Mouse (Mus musculus) CH12.LX (cell line): ENCODE results near the gene Pgd. TPM values are rescaled to one million over a fixed set of nuclear protein-coding genes. Genes with fewer than 3 reads are reported as not detected.

Source experiments
- DNase-seq: peaks from one replicate; pipeline ENCODE4 v3.0.0-alpha.2; 2013; ENCODE audit errors: extremely low read depth
- H3K27ac ChIP-seq: 2 replicates; pipeline ENCODE4 v1.5.1; 2012; ENCODE audit warnings: low read depth, mild to moderate bottlenecking, control low read depth, moderate library complexity; ENCODE audit not compliant: insufficient read depth
- H3K27me3 ChIP-seq: replicated peaks from 2 replicates; pipeline ENCODE3; 2012; ENCODE audit warnings: inconsistent platforms
- H3K36me3 ChIP-seq, 2 experiments: replicated peaks in 1 of 2; 2 replicates each; pipeline versions ENCODE3 to v1.6.1; 2012; ENCODE audit warnings: inconsistent platforms in 1 of 2, low read length in 1 of 2, mild to moderate bottlenecking in 1 of 2, mixed read lengths in 1 of 2, moderate library complexity in 1 of 2; ENCODE audit not compliant: control insufficient read depth in 1 of 2, insufficient read depth in 1 of 2
- H3K4me1 ChIP-seq, 2 experiments: 2 replicates each; pipeline ENCODE4 v1.6.1; 2012; ENCODE audit warnings: inconsistent platforms in 1 of 2, moderate library complexity in 1 of 2; ENCODE audit not compliant: insufficient read depth in 2 of 2, control insufficient read depth in 1 of 2
- H3K4me2 ChIP-seq: 2 replicates; pipeline ENCODE4 v1.6.1; 2012; ENCODE audit warnings: low read depth, mild to moderate bottlenecking, control low read depth; ENCODE audit not compliant: poor library complexity, insufficient read depth, severe bottlenecking
- H3K4me3 ChIP-seq, 3 experiments: fragments of 150-350 bp in 1 of 3; sonication (generic) in 1 of 3; replicated peaks in 1 of 3; 2 replicates each; pipeline versions ENCODE3 to v1.5.1; 2011 to 2012; ENCODE audit warnings: low read depth in 2 of 3, low read length in 2 of 3, mild to moderate bottlenecking in 2 of 3, moderate library complexity in 2 of 3, control low read depth in 1 of 3, improper control_type of control experiment in 1 of 3, inconsistent platforms in 1 of 3, mixed read lengths in 1 of 3; ENCODE audit not compliant: poor library complexity in 1 of 3
- H3K79me2 ChIP-seq: replicated peaks from 2 replicates; pipeline ENCODE4 v1.6.1; 2012; ENCODE audit warnings: mild to moderate bottlenecking, moderate library complexity; ENCODE audit not compliant: control insufficient read depth, poor library complexity, insufficient read depth, severe bottlenecking; ENCODE audit errors: extremely low read depth
- H3K9ac ChIP-seq: 2 replicates; pipeline ENCODE4 v1.6.1; 2012; ENCODE audit warnings: low read depth, mild to moderate bottlenecking, control low read depth, moderate library complexity; ENCODE audit not compliant: insufficient read depth
- H3K9me3 ChIP-seq: replicated peaks from 2 replicates; pipeline ENCODE3; 2012; ENCODE audit warnings: low read length, inconsistent platforms, mixed read lengths
- BHLHE40 ChIP-seq: IDR thresholded peaks from 2 replicates; pipeline ENCODE4 v1.6.1; 2011; ENCODE audit warnings: mild to moderate bottlenecking, low read depth, low read length, improper control_type of control experiment
- CHD1 ChIP-seq: IDR thresholded peaks from 2 replicates; pipeline ENCODE4 v1.6.1; 2012; ENCODE audit warnings: low read depth, low read length, improper control_type of control experiment, inconsistent platforms
- CHD2 ChIP-seq: IDR thresholded peaks from 2 replicates; pipeline ENCODE4 v1.6.1; 2011; ENCODE audit warnings: low read length, improper control_type of control experiment
- CTCF ChIP-seq, 2 experiments: IDR thresholded peaks in 1 of 2; conservative IDR thresholded peaks in 1 of 2; 2 replicates each; pipeline ENCODE4 v1.5.1; 2011 to 2012; ENCODE audit warnings: low read depth in 2 of 2, low read length in 2 of 2, improper control_type of control experiment in 1 of 2, inconsistent platforms in 1 of 2, mild to moderate bottlenecking in 1 of 2, moderate library complexity in 1 of 2
- E2F4 ChIP-seq: IDR thresholded peaks from 2 replicates; pipeline ENCODE4 v1.6.1; 2011; ENCODE audit warnings: low read depth, low read length, improper control_type of control experiment; ENCODE audit not compliant: insufficient replicate concordance
- ELF1 ChIP-seq: IDR thresholded peaks from 2 replicates; pipeline ENCODE4 v1.6.1; 2014; ENCODE audit warnings: low read depth, mild to moderate bottlenecking, inconsistent platforms, low read length, improper control_type of control experiment
- EP300 ChIP-seq: IDR thresholded peaks from 2 replicates; pipeline ENCODE4 v1.6.1; 2011; ENCODE audit warnings: low read length, improper control_type of control experiment
- ETS1 ChIP-seq: conservative IDR thresholded peaks from 2 replicates; pipeline ENCODE4 v1.6.1; 2012; ENCODE audit warnings: low read depth, mild to moderate bottlenecking, inconsistent platforms, low read length, improper control_type of control experiment, moderate library complexity
- GABPA ChIP-seq: IDR thresholded peaks from 2 replicates; pipeline ENCODE4 v1.6.1; 2012; ENCODE audit warnings: low read depth, low read length, improper control_type of control experiment, inconsistent platforms; ENCODE audit not compliant: insufficient replicate concordance
- HCFC1 ChIP-seq: IDR thresholded peaks from 2 replicates; pipeline ENCODE4 v1.6.1; 2012; ENCODE audit warnings: low read depth, mild to moderate bottlenecking, inconsistent platforms, low read length, improper control_type of control experiment
- IRF4 ChIP-seq: IDR thresholded peaks from 2 replicates; pipeline ENCODE4 v1.6.1; 2014; ENCODE audit warnings: low read depth, mild to moderate bottlenecking, inconsistent platforms, low read length, improper control_type of control experiment
- JUN ChIP-seq: IDR thresholded peaks from 2 replicates; pipeline ENCODE4 v1.6.1; 2011; ENCODE audit warnings: low read depth, mild to moderate bottlenecking, low read length, improper control_type of control experiment, moderate library complexity; ENCODE audit not compliant: insufficient read depth
- JUND ChIP-seq: conservative IDR thresholded peaks from 2 replicates; pipeline ENCODE4 v1.6.1; 2011; ENCODE audit warnings: low read depth, low read length, improper control_type of control experiment
- KAT2A ChIP-seq: IDR thresholded peaks from 2 replicates; pipeline ENCODE4 v1.6.1; 2012; ENCODE audit warnings: low read length, improper control_type of control experiment, inconsistent platforms; ENCODE audit not compliant: insufficient replicate concordance
- MAFK ChIP-seq: IDR thresholded peaks from 2 replicates; pipeline ENCODE4 v1.6.1; 2011; ENCODE audit warnings: low read length, improper control_type of control experiment; ENCODE audit not compliant: insufficient replicate concordance
- MAX ChIP-seq: IDR thresholded peaks from 2 replicates; pipeline ENCODE4 v1.6.1; 2011; ENCODE audit warnings: low read length, improper control_type of control experiment
- MAZ ChIP-seq: IDR thresholded peaks from 2 replicates; pipeline ENCODE4 v1.6.1; 2012; ENCODE audit warnings: low read depth, mild to moderate bottlenecking, inconsistent platforms, low read length, improper control_type of control experiment, moderate library complexity
- MEF2A ChIP-seq: IDR thresholded peaks from 2 replicates; pipeline ENCODE4 v1.6.1; 2014; ENCODE audit warnings: low read depth, mild to moderate bottlenecking, inconsistent platforms, low read length, improper control_type of control experiment, borderline replicate concordance
- MXI1 ChIP-seq: IDR thresholded peaks from 2 replicates; pipeline ENCODE4 v1.6.1; 2011; ENCODE audit warnings: mild to moderate bottlenecking, low read depth, low read length, improper control_type of control experiment
- MYC ChIP-seq: IDR thresholded peaks from 2 replicates; pipeline ENCODE4 v1.6.1; 2011; ENCODE audit warnings: low read depth, mild to moderate bottlenecking, improper control_type of control experiment, low read length
- NELFE ChIP-seq: IDR thresholded peaks from 2 replicates; pipeline ENCODE4 v1.6.1; 2011; ENCODE audit warnings: low read depth, low read length, improper control_type of control experiment
- NRF1 ChIP-seq: IDR thresholded peaks from 2 replicates; pipeline ENCODE4 v1.6.1; 2014; ENCODE audit warnings: low read depth, mild to moderate bottlenecking, inconsistent platforms, low read length, improper control_type of control experiment, moderate library complexity
- PAX5 ChIP-seq: IDR thresholded peaks from 2 replicates; pipeline ENCODE4 v1.6.1; 2012; ENCODE audit warnings: low read length, inconsistent platforms, mixed read lengths
- POLR2A ChIP-seq: IDR thresholded peaks from 2 replicates; pipeline ENCODE4 v1.6.1; 2011; ENCODE audit warnings: low read depth, mild to moderate bottlenecking, improper control_type of control experiment, low read length
- POLR2AphosphoS2 ChIP-seq: IDR thresholded peaks from 2 replicates; pipeline ENCODE4 v1.6.1; 2011; ENCODE audit warnings: low read depth, low read length, improper control_type of control experiment
- RAD21 ChIP-seq: IDR thresholded peaks from 2 replicates; pipeline ENCODE4 v1.6.1; 2011; ENCODE audit warnings: low read depth, mild to moderate bottlenecking, low read length, improper control_type of control experiment, moderate library complexity
- RCOR1 ChIP-seq: conservative IDR thresholded peaks from 2 replicates; pipeline ENCODE4 v1.6.1; 2012; ENCODE audit warnings: low read depth, mild to moderate bottlenecking, inconsistent platforms, low read length, improper control_type of control experiment
- SIN3A ChIP-seq: IDR thresholded peaks from 2 replicates; pipeline ENCODE4 v1.6.1; 2012; ENCODE audit warnings: low read length, improper control_type of control experiment, inconsistent platforms
- SMC3 ChIP-seq: IDR thresholded peaks from 2 replicates; pipeline ENCODE4 v1.6.1; 2011; ENCODE audit warnings: low read depth, low read length, improper control_type of control experiment
- TBP ChIP-seq: conservative IDR thresholded peaks from 2 replicates; pipeline ENCODE4 v1.6.1; 2011; ENCODE audit warnings: low read depth, low read length, improper control_type of control experiment
- TCF12 ChIP-seq: IDR thresholded peaks from 2 replicates; pipeline ENCODE4 v1.6.1; 2014; ENCODE audit warnings: low read depth, mild to moderate bottlenecking, inconsistent platforms, low read length, improper control_type of control experiment
- UBTF ChIP-seq: IDR thresholded peaks from 2 replicates; pipeline ENCODE4 v1.6.1; 2012; ENCODE audit warnings: low read depth, mild to moderate bottlenecking, inconsistent platforms, low read length, improper control_type of control experiment, moderate library complexity
- USF1 ChIP-seq: IDR thresholded peaks from 2 replicates; pipeline ENCODE4 v1.6.1; 2014; ENCODE audit warnings: low read depth, mild to moderate bottlenecking, inconsistent platforms, low read length, improper control_type of control experiment
- USF2 ChIP-seq: conservative IDR thresholded peaks from 2 replicates; pipeline ENCODE4 v1.6.1; 2011; ENCODE audit warnings: low read depth, low read length, improper control_type of control experiment
- ZC3H11A ChIP-seq: IDR thresholded peaks from 2 replicates; pipeline ENCODE4 v1.6.1; 2012; ENCODE audit warnings: low read depth, mild to moderate bottlenecking, inconsistent platforms, low read length, improper control_type of control experiment
- ZKSCAN1 ChIP-seq: IDR thresholded peaks from 2 replicates; pipeline ENCODE4 v1.6.1; 2012; ENCODE audit warnings: low read depth, inconsistent platforms, low read length, improper control_type of control experiment, borderline replicate concordance
- ZMIZ1 ChIP-seq: IDR thresholded peaks from 2 replicates; pipeline ENCODE4 v1.6.1; 2012; ENCODE audit warnings: low read depth, mild to moderate bottlenecking, inconsistent platforms, low read length, improper control_type of control experiment
- ZNF384 ChIP-seq: IDR thresholded peaks from 2 replicates; pipeline ENCODE4 v1.6.1; 2012; ENCODE audit warnings: low read depth, low read length, improper control_type of control experiment, inconsistent platforms
- dilution Hi-C: fragments of 300-500 bp; cut with MboI; formaldehyde crosslinking; loops from 2 replicates; pipeline ENCODE4 v1.14.3; 2020; ENCODE audit warnings: low sequenced_read_pairs; ENCODE audit not compliant: extremely low pct_unique_long_range_greater_than_20kb, extremely low pct_ligation_motif_present
- in situ Hi-C: fragments of 300-500 bp; cut with MboI; formaldehyde crosslinking; loops from 3 replicates; pipeline ENCODE4 v1.14.3; 2019; ENCODE audit warnings: low sequenced_read_pairs, low pct_ligation_motif_present, low pct_unique_long_range_greater_than_20kb, mixed read lengths
- polyA plus RNA-seq: library from polyadenylated mRNA; unstranded; fragments of >175 nt; gene quantifications from 2 replicates; pipeline ENCODE4 v1.2.1, GENCODE M21; 2012; ENCODE audit warnings: low read depth; ENCODE audit not compliant: insufficient read length
- total RNA-seq, 2 experiments: library from RNA; depleted of rRNA; stranded (reverse); fragments of 300-350 nt in 1 of 2; fragments of >200 nt in 1 of 2; gene quantifications; 2 replicates each; pipeline ENCODE4 v1.2.3; 2012 to 2014

Gene Pgd
- total and polyA plus RNA-seq, 3 experiments: 50.1 to 251 (median 51.6) TPM

- Histone ChIP-seq H3K4me3 (peak overlapping the region; percentile 81 to 95 (median 85)), H3K9ac (peak overlapping the region; percentile 77), H3K9me3 (no peaks in the 10 kb centered on the region), H3K36me3 (peaks cover 7 to 31% of the 10 kb centered on the region in 2 experiments), H3K4me1 (peaks cover 0 to 54% of the 10 kb centered on the region in 2 experiments; a peak in 2 of 4 replicates), H3K27ac (peak overlapping the region; percentile 73), H3K27me3 (no peaks in the 10 kb centered on the region), H3K4me2 (peak overlapping the region; percentile 81), H3K79me2 (peaks cover 14% of the 10 kb centered on the region)
- in situ Hi-C loops (loop anchor here (25.0 kb wide), 1 partner anchor 545 kb away; the partner anchor contains the start of gene Pik3cd), dilution Hi-C loops (no loop called here)
- no peak; the same call in none of the 2 replicates for TF ChIP-seq SIN3A
- TF ChIP-seq MYC: peak; percentile 96
- no peak for TF ChIP-seq CTCF (conservative IDR thresholded peaks at IDR 0.05 in 1 of 2, IDR thresholded peaks at IDR 0.05 in 1 of 2; ENCODE audit: low read depth in 2 of 2, low read length in 2 of 2)
- TF ChIP-seq NELFE: no peak
- TF ChIP-seq UBTF: no peak
- TF ChIP-seq PAX5: no peak
- TF ChIP-seq IRF4: peak; percentile 49; the same call in 1 of the 2 replicates
- TF ChIP-seq E2F4: no peak
- TF ChIP-seq ZKSCAN1: no peak
- TF ChIP-seq USF1: no peak
- TF ChIP-seq USF2: no peak; the same call in 1 of the 2 replicates
- peak; percentile 97 for TF ChIP-seq ZNF384
- TF ChIP-seq ZC3H11A: no peak
- no peak for TF ChIP-seq MEF2A
- TF ChIP-seq MAZ: no peak
- TF ChIP-seq CHD2: no peak
- TF ChIP-seq RCOR1: no peak
- no peak for TF ChIP-seq POLR2AphosphoS2
- no peak; the same call in 1 of the 2 replicates for TF ChIP-seq JUN
- no peak for TF ChIP-seq KAT2A
- TF ChIP-seq NRF1: no peak
- no peak for TF ChIP-seq GABPA
- TF ChIP-seq CHD1: no peak
- TF ChIP-seq SMC3: no peak
- peak; percentile 94 for TF ChIP-seq MAX
- no peak for TF ChIP-seq ZMIZ1
- peak; percentile 59; the same call in 1 of the 2 replicates for TF ChIP-seq TBP
- peak; percentile 57; the same call in 1 of the 2 replicates for TF ChIP-seq ELF1
- TF ChIP-seq JUND: no peak
- no peak for TF ChIP-seq MAFK
- TF ChIP-seq POLR2A: peak; percentile 48; the same call in 1 of the 2 replicates
- TF ChIP-seq MXI1: peak; percentile 93
- no peak for TF ChIP-seq EP300
- TF ChIP-seq HCFC1: peak; percentile 21; the same call in 1 of the 2 replicates
- TF ChIP-seq BHLHE40: peak; percentile 92
- peak; percentile 51; the same call in 1 of the 2 replicates for TF ChIP-seq TCF12
- peak; percentile 54 for TF ChIP-seq ETS1
- no peak for TF ChIP-seq RAD21
- peak; percentile 65 for DNase-seq
These were observed 513 bp upstream of the Pgd start for GRCm38 (mm10) chr4:149166957-149167611.
